Mouse (Mus musculus): ENCODE results near the gene Sox5. TPM values are rescaled to one million over a fixed set of nuclear protein-coding genes. Genes with fewer than 3 reads are reported as not detected.

The Sox5 gene
- total RNA-seq (2021) (1 to 10 TPM; 2.4 to 3.4 TPM), polyA plus RNA-seq (2012; rRNA removed) (1.7 and 2.1 TPM in 2 replicates)
- long read RNA-seq = 0 reads

- Histone ChIP-seq H3K4me3 (peak within 1 kb of the TSS; percentile 69), H3K79me2 (replicated peaks; ENCODE audit: control insufficient read depth, insufficient read depth, low read length) (no peaks in the 10 kb centered on the region), H3K36me3 (ENCODE audit: control insufficient read depth, insufficient read depth, low read length) (no peaks in the 10 kb centered on the region), H3K27ac (peak within 1 kb of the TSS; percentile 58), H3K9ac (ENCODE audit: low read depth, low read length) (peak within 1 kb of the TSS; percentile 60), H3K27me3 (ENCODE audit: control insufficient read depth, insufficient read depth, low read length) (no peaks in the 10 kb centered on the region; the same call in 1 of the 2 replicates), H3K4me1 (ENCODE audit: control insufficient read depth, insufficient read depth, low read length) (no peaks in the 10 kb centered on the region)
- TF ChIP-seq CTCF (IDR thresholded peaks at IDR 0.05) (no peak), EP300 (IDR thresholded peaks at IDR 0.05; ENCODE audit: insufficient read depth, low read depth, low read length) (no peak), POLR2A (IDR thresholded peaks at IDR 0.05; ENCODE audit: insufficient read depth, low read depth, low read length) (no peak)
- intact Hi-C loops (cut with DNase I) = loop anchor here (2.0 to 10.0 kb wide), 2 partner anchors 27 to 137 kb away; no protein-coding TSS in a partner anchor
- WGBS = under 1% methylated on average over 44 of the region's 47 CpGs
- DNase-seq = peak; percentile 74 to 78
Measured at GRCm38 (mm10) chr6:144781431-144782030, at the start of gene Sox5. TSS of gene Sox5 (minus strand) at chr6:144781977.

GRCm38 (mm10) chr6:144825018-144825602, 43.3 kb upstream of the Sox5 start:
- intact Hi-C loops (cut with DNase I) = no loop called here

GRCm38 (mm10) chr6:144824153-144824552, 42.4 kb upstream of the Sox5 start:
- H3K27me3 ChIP-seq (ENCODE audit: control insufficient read depth, insufficient read depth, low read length) = no peaks in the 10 kb centered on the region
- no peak overlapping the region for H3K27ac ChIP-seq
- 75% methylated on average over 12 of the region's 12 CpGs for WGBS
- intact Hi-C loops (cut with DNase I) = no loop called here
- TF ChIP-seq CTCF (IDR thresholded peaks at IDR 0.05) (no peak), EP300 (IDR thresholded peaks at IDR 0.05; ENCODE audit: insufficient read depth, low read depth, low read length) (no peak), POLR2A (IDR thresholded peaks at IDR 0.05; ENCODE audit: insufficient read depth, low read depth, low read length) (no peak)
- no peaks in the 10 kb centered on the region for H3K79me2 ChIP-seq (replicated peaks; ENCODE audit: control insufficient read depth, insufficient read depth, low read length)
- H3K36me3 ChIP-seq (ENCODE audit: control insufficient read depth, insufficient read depth, low read length) = no peaks in the 10 kb centered on the region; the same call in 1 of the 2 replicates
- DNase-seq = no peak
- peaks cover 3% of the 10 kb centered on the region; the same call in 1 of the 2 replicates for H3K4me1 ChIP-seq (ENCODE audit: control insufficient read depth, insufficient read depth, low read length)
- no peak overlapping the region for H3K4me3 ChIP-seq
- H3K9ac ChIP-seq (ENCODE audit: low read depth, low read length) = no peak overlapping the region

More at GRCm38 (mm10) chr6:144825018-144825602, 43.3 kb upstream of the Sox5 start:
- H3K27ac ChIP-seq = no peak overlapping the region
- H3K79me2 ChIP-seq (replicated peaks; ENCODE audit: control insufficient read depth, insufficient read depth, low read length) = no peaks in the 10 kb centered on the region
- H3K4me1 ChIP-seq (ENCODE audit: control insufficient read depth, insufficient read depth, low read length) = peaks cover 3% of the 10 kb centered on the region; the same call in 1 of the 2 replicates
- DNase-seq = no peak
- H3K36me3 ChIP-seq (ENCODE audit: control insufficient read depth, insufficient read depth, low read length) = no peaks in the 10 kb centered on the region; the same call in 1 of the 2 replicates
- H3K9ac ChIP-seq (ENCODE audit: low read depth, low read length) = no peak overlapping the region
- 95% methylated on average over 6 of the region's 6 CpGs for WGBS
- no peak overlapping the region for H3K4me3 ChIP-seq
- H3K27me3 ChIP-seq (ENCODE audit: control insufficient read depth, insufficient read depth, low read length) = no peaks in the 10 kb centered on the region
- TF ChIP-seq CTCF (IDR thresholded peaks at IDR 0.05) (no peak), POLR2A (IDR thresholded peaks at IDR 0.05; ENCODE audit: insufficient read depth, low read depth, low read length) (no peak), EP300 (IDR thresholded peaks at IDR 0.05; ENCODE audit: insufficient read depth, low read depth, low read length) (no peak)

- Histone ChIP-seq H3K27me3 (ENCODE audit: control insufficient read depth, insufficient read depth, low read length) (no peaks in the 10 kb centered on the region), H3K36me3 (ENCODE audit: control insufficient read depth, insufficient read depth, low read length) (no peaks in the 10 kb centered on the region; the same call in 1 of the 2 replicates), H3K79me2 (replicated peaks; ENCODE audit: control insufficient read depth, insufficient read depth, low read length) (no peaks in the 10 kb centered on the region), H3K4me1 (ENCODE audit: control insufficient read depth, insufficient read depth, low read length) (peaks cover 3% of the 10 kb centered on the region; the same call in 1 of the 2 replicates), H3K27ac (no peak overlapping the region), H3K9ac (ENCODE audit: low read depth, low read length) (no peak overlapping the region), H3K4me3 (peak overlapping the region; percentile 22; the same call in 1 of the 2 replicates)
- TF ChIP-seq EP300 (IDR thresholded peaks at IDR 0.05; ENCODE audit: insufficient read depth, low read depth, low read length) (no peak), CTCF (IDR thresholded peaks at IDR 0.05) (no peak), POLR2A (IDR thresholded peaks at IDR 0.05; ENCODE audit: insufficient read depth, low read depth, low read length) (no peak)
- WGBS = 10% methylated on average over 14 of the region's 14 CpGs
- no peak for DNase-seq
- intact Hi-C loops (cut with DNase I) = no loop called here
Measured at GRCm38 (mm10) chr6:144822594-144822993, 40.8 kb upstream of the Sox5 start.

- H3K79me2 ChIP-seq (replicated peaks; ENCODE audit: control insufficient read depth, insufficient read depth, low read length) = no peaks in the 10 kb centered on the region
- H3K36me3 ChIP-seq (ENCODE audit: control insufficient read depth, insufficient read depth, low read length) = no peaks in the 10 kb centered on the region; the same call in 1 of the 2 replicates
- H3K4me1 ChIP-seq (ENCODE audit: control insufficient read depth, insufficient read depth, low read length) = peaks cover 3% of the 10 kb centered on the region; the same call in 1 of the 2 replicates
- no peak for DNase-seq
- H3K27me3 ChIP-seq (ENCODE audit: control insufficient read depth, insufficient read depth, low read length) = no peaks in the 10 kb centered on the region
- WGBS = 43% methylated on average over 6 of the region's 6 CpGs
- intact Hi-C loops (cut with DNase I) = no loop called here
- H3K4me3 ChIP-seq = no peak overlapping the region
- H3K27ac ChIP-seq = no peak overlapping the region
- TF ChIP-seq CTCF (IDR thresholded peaks at IDR 0.05) (no peak), EP300 (IDR thresholded peaks at IDR 0.05; ENCODE audit: insufficient read depth, low read depth, low read length) (no peak), POLR2A (IDR thresholded peaks at IDR 0.05; ENCODE audit: insufficient read depth, low read depth, low read length) (no peak)
- H3K9ac ChIP-seq (ENCODE audit: low read depth, low read length) = no peak overlapping the region
Measured at GRCm38 (mm10) chr6:144821019-144821418, 39.2 kb upstream of the Sox5 start.

Measured in heart, adult 2 months (tissue).